Mouse (Mus musculus) erythroblast, embryonic 14.5 days (primary cell): ENCODE data around the gene Serping1.

Experiments used
- GATA1 ChIP-seq: IDR thresholded peaks from 2 replicates; pipeline ENCODE4 v1.6.1; 2012; ENCODE audit warnings: low read length, inconsistent platforms, mixed read lengths
- TAL1 ChIP-seq: IDR thresholded peaks from 3 replicates; pipeline ENCODE4 v1.6.1; 2012; ENCODE audit warnings: low read length, inconsistent platforms, mixed read lengths

- no peak for TF ChIP-seq GATA1
- TF ChIP-seq TAL1: no peak
Observed at GRCm38 (mm10) chr2:84760777-84761176, 14.5 kb downstream of the Serping1 start.
